Mouse (Mus musculus) right cerebral cortex, adult 18-20 months (tissue): ENCODE measurements around the gene Dach1.

Source experiments
- DNase-seq: peaks from one replicate; pipeline ENCODE4 v3.0.0; 2022; ENCODE audit warnings: mixed read lengths

Dach1 gene

DNA sequence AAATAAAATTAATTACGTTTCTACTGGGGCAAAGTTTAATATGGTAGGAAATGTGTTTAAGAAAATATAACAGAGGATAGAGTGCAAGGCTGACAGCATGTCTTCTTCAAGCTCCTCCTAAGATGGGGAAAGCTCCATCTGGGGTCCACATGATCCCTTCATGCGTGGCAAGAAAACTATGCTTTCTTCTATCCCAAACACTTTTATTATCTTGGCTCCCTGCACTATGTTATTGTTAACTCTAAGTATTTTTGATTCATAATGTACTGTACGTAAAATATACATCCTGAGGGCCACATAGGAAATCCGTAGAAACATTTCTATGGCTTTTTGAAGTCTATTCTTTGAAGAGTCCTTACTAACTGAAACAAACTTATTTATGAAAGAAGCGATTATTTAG is 330.3 kb downstream of the Dach1 start:
- DNase-seq = no peak

DNA sequence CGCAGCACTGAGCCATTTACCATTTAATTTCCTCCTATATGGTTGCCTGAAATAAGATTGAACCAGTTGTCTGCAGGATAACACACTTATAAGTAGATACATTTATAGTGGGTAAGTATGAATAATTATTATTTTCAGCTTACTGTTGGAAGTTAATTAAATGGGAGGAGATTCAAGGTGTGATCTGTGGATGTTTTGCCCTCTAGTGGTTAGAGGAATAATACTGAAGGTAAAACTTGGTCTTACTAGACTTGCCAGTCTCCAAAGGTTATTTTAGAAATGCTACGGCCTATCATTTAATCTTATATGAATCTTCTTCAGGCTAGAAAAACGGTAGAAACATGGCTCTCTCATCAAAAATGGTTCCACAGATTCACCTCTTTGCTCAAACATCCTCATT is 339.7 kb downstream of the Dach1 start:
- DNase-seq = no peak

DNA sequence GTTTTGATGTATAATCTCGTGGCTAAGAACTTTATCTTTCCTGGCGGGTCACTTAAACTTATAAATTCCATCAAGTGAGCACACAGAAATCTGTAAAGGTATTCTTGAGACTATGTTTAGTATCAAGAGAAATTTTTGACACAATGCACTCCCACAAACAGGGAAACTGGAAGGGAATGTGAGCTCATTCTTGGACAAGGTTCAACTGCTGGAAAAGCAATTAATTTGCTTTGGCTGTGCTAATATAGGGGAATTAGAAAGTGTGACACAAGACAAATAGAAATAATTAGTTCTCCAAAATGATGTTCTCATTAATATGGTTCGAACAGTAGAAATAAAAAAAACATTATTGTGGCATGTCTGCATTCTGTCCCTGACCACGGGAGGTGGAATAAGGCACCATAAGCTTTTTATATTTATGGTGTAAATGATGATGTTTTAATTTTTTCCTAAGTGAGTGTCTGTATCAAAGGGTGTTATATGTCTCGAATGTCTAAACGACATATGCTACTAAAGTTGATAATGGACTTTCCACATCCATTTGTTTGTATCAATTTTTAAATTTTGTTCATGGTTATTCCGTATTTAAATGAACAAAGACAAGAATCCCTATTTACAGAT is 354.9 kb downstream of the Dach1 start:
- no peak for DNase-seq

DNA sequence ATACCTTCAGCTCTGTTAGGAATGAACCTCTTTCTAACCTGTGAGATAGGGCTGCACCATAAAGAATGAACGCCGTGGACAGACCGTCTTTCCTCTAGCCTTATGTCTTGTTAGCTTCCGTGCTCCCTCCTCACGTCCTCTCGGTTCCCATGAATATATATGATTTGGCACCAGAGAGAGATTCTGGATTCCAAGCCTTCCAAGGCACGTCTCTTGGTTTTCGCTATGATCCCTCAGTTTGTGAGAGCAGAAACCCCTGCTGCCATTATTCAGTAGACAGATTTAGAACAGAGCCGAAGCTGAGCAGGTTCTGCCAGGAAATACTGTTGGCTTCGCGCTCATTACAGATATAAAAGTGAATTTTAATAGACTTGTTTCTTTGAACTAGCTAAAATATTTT is 356.0 kb downstream of the Dach1 start:
- DNase-seq = no peak

DNA sequence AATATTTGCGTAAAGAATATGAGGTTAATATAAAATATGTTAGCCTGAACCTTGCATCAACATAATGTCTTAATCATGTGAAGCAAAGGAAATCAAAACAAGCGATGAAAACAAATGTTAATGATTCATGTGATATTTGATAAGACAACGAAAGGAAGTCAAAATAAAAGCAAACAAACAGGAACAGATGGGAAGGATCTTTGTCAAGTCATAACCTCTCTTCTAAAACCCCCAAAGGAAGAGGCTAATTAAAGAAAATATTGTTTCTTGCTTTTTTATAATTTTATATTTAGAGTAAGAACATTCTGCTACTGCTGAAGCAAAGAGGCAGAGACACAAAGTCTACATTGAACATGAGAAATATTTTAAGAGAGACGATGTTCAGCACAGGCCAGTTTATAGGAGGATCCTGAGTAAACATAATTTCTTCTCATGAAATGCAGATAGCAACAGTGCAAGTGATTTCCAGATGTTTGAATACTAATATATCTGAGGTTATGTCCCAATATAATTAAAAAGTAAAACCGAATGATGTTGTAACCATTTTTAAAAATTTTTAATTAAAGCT is 374.1 kb downstream of the Dach1 start:
- DNase-seq = no peak

DNA sequence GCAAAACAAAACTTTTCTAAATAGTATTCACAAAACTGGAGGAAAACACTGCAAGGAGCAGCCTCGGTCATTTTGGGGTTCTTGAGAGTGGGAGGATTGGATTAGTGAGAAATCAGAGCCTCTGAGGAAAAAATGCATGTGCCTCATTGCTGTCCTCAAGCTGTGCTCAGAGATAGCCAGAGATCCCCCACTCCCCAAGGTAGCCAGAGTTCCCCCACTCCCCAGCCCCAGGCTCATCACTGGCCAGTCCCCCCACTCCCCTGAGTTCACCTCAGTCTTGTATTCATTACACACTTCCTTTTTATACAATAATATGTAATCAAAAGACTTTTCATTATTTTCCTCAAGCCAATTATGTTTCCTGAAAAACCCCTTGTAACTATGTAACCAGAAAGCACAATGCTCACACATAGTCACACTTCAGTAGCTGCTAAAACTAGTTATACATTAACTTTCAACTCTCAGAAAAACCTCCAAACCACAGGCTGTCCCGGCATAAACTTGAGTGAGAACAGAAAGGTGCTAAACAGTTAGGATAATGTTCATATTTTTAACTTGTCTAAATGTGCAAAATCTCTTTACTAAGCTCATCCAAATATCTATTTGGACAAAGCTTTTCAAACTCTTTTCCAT is 395.3 kb downstream of the Dach1 start:
- DNase-seq = no peak

DNA sequence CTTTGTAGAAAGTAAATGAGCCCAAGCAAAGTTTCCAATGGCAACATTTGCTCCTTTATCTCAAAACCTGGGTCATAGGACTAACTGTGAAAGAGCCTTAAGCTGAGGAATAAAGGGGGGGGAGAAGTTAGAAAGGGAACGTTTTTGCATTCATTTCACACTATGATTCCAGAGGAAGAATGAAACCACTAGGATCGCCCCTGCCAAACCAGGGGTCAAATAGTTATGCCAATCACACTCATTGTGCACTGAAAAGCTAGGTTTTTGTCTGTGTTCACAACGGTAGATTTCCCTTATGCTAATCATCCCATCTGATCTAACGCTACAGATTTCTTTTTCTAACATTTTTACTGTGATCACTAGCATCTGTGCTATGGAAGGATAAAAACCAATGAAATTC is 415.2 kb downstream of the Dach1 start:
- DNase-seq = no peak

DNA sequence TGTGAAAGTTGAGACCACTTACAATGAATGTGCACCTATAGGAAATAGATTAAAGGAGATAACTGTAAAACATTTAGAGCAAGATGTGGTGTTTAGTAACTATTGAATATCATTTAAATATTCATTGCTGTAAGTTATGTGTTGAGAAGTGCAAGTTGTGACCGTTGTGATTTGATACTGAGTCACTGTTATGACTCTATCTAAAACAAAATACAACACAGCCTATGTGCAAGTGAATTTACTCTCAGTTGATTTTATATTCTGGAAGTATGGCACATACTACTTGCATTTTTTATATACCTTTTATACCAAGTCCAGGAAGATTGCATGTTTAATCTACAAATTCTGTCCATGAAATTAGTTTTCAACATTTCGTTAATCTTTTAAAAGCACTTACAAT is 415.6 kb downstream of the Dach1 start:
- DNase-seq = no peak

DNA sequence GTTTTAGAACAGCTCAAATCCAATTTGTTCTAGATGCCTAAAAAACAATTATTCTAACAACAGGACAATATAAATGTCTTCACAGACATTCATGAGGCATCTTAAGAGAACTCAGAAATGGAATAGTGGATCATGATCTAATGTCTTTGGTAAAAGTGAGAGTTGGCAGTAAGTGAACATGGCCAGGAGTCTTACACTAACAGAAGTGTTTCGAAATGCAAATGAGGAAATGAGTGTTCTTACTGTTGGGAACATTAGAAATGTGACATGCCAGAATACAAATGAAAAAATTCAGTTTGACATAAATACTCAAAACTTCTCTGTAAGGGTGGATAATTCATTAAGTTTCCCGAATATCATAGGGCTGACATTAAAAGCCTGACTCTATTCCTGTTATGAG is 426.3 kb downstream of the Dach1 start:
- DNase-seq = no peak

DNA sequence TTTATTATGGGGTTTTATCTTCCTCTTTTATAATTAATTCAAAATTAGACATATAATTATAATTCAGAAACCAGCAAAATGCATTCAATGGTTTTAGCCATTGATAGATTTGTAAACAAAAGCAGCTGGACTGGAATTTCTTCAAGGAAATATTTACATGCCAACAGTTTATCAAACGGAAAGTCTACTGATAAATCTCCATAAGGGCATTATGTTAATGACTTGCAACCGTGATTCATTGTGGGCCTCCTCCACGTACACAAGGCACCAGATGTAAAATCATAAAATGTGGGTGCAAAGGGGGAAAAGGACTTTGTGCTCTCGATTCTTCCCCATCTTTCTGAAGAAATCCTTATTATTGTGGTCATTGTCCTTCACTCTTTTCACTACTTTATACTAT is 426.8 kb downstream of the Dach1 start:
- no peak for DNase-seq
